Mouse (Mus musculus): ENCODE measurements around the gene Ift74.
"Not testable (repeated sequence)": the region's sequence is repeated elsewhere in the genome, so short reads cannot be mapped to it uniquely, and the experiment has no call there.

Gene Ift74

DNA sequence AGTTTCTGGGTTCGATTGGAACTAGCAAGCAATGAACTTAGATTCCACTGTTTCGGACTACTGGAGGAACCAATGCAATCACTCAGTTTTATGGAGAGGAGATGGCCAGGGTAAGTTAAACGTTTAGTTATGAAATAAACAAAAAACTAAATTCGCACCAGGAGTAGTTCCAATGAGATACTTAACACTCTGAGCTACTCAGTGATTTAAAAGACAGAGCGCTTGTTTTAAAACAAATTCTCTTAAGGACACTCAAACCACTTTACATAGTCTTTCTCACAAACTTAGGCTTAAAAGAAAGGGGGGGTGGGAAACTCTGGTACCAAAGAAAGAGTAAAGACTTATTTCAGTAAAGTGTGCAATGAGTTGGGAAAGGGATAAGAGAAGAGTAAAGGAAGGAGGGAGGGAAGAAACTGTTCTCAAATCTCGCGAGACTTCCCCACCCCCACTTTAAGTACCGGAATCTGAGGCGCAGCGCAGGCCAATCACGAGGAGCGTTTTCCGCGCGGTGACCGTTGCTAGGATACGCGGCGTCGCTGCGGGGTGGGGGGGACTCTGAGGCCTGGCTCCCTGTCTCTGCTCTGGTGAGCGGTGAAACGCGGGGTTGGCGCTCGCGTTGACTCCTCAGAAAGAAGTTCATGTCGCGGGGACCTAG lies at the start of gene Ift74:
Ift74 (plus strand) TSS at position 520 of the 655 bp plus-strand sequence.
- DNase-seq = peak; percentile 97

- DNase-seq = no peak
Measured at GRCm38 (mm10) chr4:94572677-94573076, 41.6 kb upstream of the Ift74 start.

DNA sequence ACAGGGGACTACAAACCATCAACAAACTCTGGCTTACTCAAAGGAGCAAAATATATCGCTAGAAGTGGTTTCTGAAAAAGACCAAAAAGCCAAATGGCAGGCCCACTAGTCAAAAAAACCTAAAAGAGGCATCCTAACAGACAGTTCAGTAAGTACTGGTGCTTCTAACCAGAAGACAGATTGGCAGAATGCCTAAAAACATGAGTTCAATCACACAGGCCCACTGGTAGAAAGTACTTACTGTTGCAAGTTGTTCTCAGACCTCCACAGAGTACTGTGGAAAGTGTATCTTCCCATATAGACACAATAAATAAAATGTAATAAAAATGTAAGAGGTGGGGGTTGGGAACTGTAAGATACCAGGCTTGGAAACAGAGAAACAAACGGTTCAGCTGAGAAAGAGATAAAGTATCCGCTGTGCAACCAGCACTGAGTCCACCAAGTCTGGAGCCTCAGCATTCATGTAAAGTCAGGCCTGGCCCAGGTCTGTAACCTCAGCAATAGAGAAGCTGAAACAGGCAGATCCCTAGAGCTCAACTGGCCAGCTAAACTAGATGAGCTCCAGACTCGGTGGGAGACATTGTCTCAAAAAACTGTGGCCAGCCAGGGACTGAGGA lies 22.4 kb upstream of the Ift74 start:
- no peak for DNase-seq

GRCm38 (mm10) chr4:94592709-94593108 lies 21.6 kb upstream of the Ift74 start:
- no peak for DNase-seq

GRCm38 (mm10) chr4:94601395-94601794 lies 12.9 kb upstream of the Ift74 start:
- DNase-seq = no peak

DNA sequence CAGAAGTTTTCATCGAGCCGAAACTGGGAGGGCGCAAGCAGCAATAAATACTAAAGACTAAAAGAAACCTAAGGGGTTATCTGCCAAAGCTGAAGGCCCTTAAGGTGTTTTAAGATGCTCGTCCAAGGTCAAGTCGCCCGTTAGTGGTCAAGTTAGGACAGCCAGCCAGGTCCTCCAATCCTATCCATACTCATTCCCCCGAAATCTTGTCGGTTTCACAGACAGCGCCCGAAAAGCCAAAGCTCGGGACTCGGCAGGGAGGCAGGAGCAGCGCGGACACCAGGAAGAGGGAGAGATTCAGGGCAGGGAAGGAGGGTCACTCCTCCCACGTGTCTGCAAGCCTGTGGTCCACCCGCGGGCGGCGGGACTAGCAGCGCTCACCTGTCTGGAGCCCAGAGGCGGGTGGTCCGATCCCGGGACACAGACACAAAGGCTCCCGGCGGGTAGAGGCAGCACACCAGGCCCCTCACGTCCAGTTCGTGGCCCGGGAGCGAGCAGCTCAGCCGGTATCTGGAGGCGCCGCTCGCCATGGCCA lies 11.7 kb upstream of the Ift74 start:
- DNase-seq = no peak

- DNase-seq = peak; percentile 95
Measured at GRCm38 (mm10) chr4:94603031-94603629, 11.2 kb upstream of the Ift74 start, which contains the start of gene Plaa. Gene Plaa (minus strand): TSS chr4:94603244.

DNA sequence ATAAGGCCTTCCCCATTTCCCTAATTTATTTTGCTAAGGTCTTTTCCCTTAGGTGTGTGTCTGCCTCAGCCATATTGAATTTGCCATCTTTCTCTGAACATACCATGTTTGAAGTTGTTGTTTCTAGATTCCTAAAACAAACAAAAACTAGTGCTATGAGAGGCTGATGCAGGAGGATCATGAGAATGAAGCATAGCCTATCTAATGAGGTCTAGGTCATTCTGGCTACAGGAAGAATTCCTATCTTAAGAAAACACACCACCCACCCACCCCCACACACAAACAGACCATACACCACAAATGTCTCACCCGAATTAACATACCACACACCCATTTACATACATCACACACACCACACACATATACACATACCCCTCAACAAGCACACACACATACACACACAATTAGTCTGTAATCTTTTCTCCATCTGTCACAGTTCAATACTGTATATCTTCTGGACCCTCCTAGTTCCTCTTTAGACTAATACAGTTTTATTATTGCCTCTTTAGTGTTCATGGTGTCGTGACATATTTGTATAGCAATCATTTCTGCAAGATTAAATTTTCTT lies 9.8 kb upstream of the Ift74 start:
- no peak for DNase-seq

GRCm38 (mm10) chr4:94605591-94605990 lies 8.7 kb upstream of the Ift74 start:
- DNase-seq = no peak

GRCm38 (mm10) chr4:94610339-94610738 lies 4.0 kb upstream of the Ift74 start:
- no peak for DNase-seq

DNA sequence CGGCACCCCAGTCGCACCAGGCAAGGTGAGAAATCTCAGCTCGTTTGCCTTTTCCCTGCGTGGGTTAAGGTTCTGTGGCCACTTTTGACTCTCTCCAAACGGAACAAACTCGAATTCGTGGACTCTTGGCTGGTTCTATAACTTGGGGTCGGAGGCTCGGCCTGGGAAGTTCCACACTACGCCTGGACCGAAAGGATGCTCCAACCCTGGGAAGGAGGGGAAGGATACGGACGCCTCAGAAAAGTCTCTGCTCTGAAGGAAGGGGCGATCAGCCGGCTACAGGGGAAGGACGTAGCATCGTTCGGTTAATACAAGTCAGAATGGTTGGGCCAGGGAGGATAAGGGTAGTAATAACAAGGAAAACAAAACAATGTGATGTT lies 326 bp downstream of the Ift74 start:
- no peak for DNase-seq

DNA sequence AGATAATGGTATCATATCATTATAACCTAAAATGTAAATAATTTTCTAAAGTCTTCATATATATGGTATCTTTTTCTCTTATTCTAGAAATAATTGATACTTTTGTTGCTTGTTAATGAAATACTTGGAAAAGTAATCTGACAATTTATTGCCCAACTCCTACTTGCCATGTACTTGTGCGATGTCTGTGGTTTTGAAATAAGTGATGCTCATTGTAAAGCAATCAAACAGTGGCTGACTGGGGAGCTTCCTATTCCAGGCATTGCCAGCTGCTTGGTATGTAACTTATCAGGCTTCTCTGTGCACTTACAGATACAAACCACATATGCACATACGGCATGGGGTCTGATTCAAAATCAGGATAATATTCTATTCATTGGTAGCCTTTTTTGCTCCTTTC lies 5.8 kb downstream of the Ift74 start:
- no peak for DNase-seq

- DNase-seq = no peak
Measured at GRCm38 (mm10) chr4:94643141-94643540, 28.9 kb downstream of the Ift74 start.

DNA sequence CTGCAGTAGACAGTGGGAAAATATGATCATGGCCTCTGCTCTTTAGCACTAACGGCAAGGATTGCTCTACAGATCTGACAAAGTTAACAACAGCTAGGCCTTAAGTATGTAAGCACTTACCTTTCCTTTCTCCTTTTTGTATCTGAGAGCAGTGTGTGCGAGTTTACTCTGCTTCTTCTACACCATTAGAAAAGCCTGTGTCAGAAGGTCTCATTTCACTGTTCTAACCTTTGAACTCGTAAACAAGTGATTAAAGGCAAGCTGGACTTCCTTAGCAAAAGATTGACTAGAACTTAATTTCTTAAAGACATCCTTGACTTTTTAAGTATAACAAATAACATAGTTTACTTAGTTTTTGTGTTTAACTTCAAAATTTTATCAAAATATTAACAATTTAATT lies 35.6 kb downstream of the Ift74 start, which contains the start of gene Lrrc19:
Lrrc19 (minus strand) TSS at position 225 of the 400 bp plus-strand sequence.
- no peak for DNase-seq

- not testable (repeated sequence) for DNase-seq
Measured at GRCm38 (mm10) chr4:94650426-94651175, 36.3 kb downstream of the Ift74 start.

DNA sequence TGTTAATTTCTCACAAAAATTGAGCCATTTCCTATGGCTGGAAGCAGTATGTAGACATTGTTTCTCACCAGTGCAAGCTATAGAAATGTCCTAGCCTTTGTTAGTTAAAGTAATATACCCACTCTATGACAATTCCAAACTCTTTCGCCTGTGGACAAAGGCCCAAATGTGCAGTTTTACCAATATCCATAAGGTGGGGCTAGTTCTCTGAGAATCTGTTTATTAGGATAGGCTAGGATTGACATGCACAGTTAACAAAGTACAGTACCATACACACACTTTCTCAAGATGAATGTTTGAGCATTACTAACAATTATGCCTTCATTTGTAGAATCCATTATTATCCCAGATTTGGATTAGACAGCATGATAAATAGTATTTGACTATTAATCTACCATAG lies 55.4 kb downstream of the Ift74 start:
- DNase-seq = peak; percentile 16

DNA sequence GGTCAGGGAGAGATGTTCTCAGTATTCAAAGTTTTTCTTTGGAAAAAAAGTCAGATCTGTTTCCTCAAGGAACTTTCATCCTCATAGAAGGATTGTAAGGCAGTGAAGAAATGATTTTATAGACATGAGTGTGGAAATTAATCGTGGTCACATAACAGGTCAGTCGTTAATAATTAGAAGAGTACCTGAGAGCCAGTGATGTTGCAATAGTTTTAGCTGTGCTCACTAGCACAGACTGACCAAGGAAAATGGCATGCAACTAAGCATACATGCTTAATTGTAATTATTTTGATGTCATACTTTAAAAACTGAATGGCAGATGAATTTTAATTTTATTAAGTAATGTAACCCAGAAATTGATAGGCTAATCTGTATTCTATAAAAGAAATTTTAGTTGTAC lies 66.4 kb downstream of the Ift74 start:
- DNase-seq = no peak

- DNase-seq = no peak
Measured at GRCm38 (mm10) chr4:94681181-94681580, 66.9 kb downstream of the Ift74 start.

DNA sequence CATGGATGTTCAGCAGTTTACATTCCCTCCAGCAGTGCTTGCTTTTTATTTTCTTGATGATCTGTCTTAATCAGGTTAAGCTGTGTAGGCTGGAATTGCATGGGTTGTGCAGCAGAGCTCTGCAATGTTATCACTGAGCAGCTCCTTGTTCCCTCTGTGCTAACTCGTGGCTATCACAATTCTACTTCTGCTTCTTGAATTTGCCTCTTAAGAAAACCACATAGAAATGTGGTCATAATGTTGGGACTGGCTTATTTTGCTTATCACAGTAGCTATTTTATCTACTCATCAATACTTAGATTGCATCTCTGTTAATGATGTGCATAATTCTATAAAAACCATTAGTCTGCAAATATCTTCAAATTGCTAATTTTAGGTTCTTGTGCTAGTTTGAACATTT lies 67.7 kb downstream of the Ift74 start:
- DNase-seq = no peak

DNA sequence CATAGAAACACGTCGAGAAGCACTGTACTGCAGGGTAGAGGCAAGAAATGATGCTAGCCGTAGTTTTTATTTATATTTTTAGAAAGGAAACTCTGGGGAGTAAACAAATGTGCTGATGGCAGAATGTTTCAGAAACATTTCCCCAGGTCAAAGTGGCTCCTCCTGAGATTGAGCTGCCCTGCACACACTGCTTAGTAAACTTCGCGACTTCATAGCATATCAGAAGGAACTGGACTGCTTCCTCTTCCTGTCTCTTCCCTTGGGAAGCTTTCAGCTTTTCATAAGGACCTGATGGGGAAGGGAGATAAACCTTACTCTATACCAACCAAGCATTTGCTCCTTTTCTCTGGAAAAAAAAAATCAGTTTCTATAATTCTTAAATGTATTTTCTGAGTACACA lies 69.0 kb downstream of the Ift74 start:
- peak; percentile 9 for DNase-seq

GRCm38 (mm10) chr4:94689804-94690203 lies 75.5 kb downstream of the Ift74 start:
- DNase-seq = not testable (repeated sequence)

DNA sequence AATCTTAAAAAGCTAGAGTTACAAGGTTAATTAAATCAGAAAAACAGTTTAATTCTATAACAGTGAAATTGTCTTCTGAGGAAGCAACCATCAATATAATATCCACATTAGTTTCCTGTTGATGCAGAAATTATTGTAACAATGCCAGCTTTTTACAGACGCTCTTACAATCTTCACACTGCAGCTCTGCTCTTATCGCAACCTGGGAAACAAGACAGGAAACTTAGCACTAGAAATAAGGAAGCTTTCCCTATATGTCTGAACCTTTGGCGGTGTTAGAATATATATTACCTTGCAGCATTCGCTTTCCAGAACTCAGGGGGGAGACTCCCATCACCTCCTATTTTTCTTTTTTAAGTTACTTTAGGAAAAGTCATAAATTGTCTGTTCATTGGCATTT lies 76.8 kb downstream of the Ift74 start:
- DNase-seq = no peak

- DNase-seq = no peak
Measured at GRCm38 (mm10) chr4:94692175-94692574, 77.9 kb downstream of the Ift74 start.
